Mouse (Mus musculus) midbrain, embryonic 15.5 days (tissue): ENCODE results near the gene Gkn1. TPM values are rescaled to one million over a fixed set of nuclear protein-coding genes. Genes with fewer than 3 reads are reported as not detected.

ENCODE experiments used
- ATAC-seq: fragments of 200-750 bp; cut with Nextera tagmentation; replicated peaks from 2 replicates; pipeline ENCODE4 v1.8.0; 2017; ENCODE audit warnings: moderate TSS enrichment
- H3K27ac ChIP-seq: fragments of 300-500 bp; sonication (generic); 2 replicates; pipeline ENCODE4 v1.5.1; 2015; ENCODE audit warnings: mild to moderate bottlenecking, inconsistent platforms
- H3K27me3 ChIP-seq: fragments of 300-500 bp; sonication (generic); replicated peaks from 2 replicates; pipeline ENCODE4 v1.6.1; 2015; ENCODE audit warnings: inconsistent platforms
- H3K36me3 ChIP-seq: fragments of 300-500 bp; sonication (generic); replicated peaks from 2 replicates; pipeline ENCODE4 v1.6.1; 2015; ENCODE audit warnings: inconsistent platforms
- H3K4me1 ChIP-seq: fragments of 300-500 bp; sonication (generic); 2 replicates; pipeline ENCODE4 v1.6.1; 2015; ENCODE audit warnings: inconsistent platforms
- H3K4me2 ChIP-seq: fragments of 300-500 bp; sonication (generic); 2 replicates; pipeline ENCODE4 v1.6.1; 2015; ENCODE audit warnings: inconsistent platforms, mild to moderate bottlenecking, moderate library complexity
- H3K4me3 ChIP-seq: fragments of 300-500 bp; sonication (generic); 2 replicates; pipeline ENCODE4 v1.5.1; 2015; ENCODE audit warnings: mild to moderate bottlenecking, inconsistent platforms
- H3K9ac ChIP-seq: fragments of 300-500 bp; sonication (generic); 2 replicates; pipeline ENCODE4 v1.6.1; 2015; ENCODE audit warnings: mild to moderate bottlenecking, inconsistent platforms
- H3K9me3 ChIP-seq: fragments of 300-500 bp; sonication (generic); 2 replicates; pipeline ENCODE4 v1.6.1; 2016; ENCODE audit warnings: inconsistent platforms
- WGBS: fragments of 180-500 bp; shearing (Covaris S2); methylation state at CpG from one replicate; pipeline ENCODE4 v1.1.7; 2015; ENCODE audit warnings: mixed read lengths; 5-methylcytosine and 5-hydroxymethylcytosine counted together
- polyA plus RNA-seq: library from polyadenylated mRNA; unstranded; fragments of >200 nt; fragmentation: Nextera tagmentation; extraction: Ambion mirVana; gene quantifications from 2 replicates; pipeline ENCODE4 v1.2.1, GENCODE M21; 2015

Gene Gkn1
- polyA plus RNA-seq, 1 experiment from 2014 or later, result not detected

DNA sequence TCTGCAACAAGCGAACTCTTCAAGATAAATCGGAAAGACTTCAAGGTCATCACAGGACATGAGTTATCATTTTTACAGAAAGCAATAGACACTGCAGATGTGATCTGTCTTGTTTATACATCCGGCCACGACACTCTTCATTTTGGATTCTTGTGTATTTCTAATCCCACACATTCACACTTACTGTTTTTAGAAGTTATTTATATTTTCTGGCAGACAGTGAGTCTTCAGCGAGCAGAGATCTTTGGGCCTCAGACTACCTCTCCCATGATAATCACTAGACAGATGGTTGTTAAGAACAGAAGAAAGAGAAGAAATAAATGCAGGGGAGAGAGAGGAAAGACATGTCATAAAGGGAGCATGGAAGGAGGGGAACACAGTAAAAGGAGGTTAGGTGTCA, 18.5 kb upstream of the Gkn1 start:
- H3K36me3 ChIP-seq, result no peaks in the 10 kb centered on the region
- H3K4me1 ChIP-seq, result no peaks in the 10 kb centered on the region
- H3K9me3 ChIP-seq, result no peaks in the 10 kb centered on the region
- H3K9ac ChIP-seq, result no peak overlapping the region
- no peaks in the 10 kb centered on the region for H3K27me3 ChIP-seq
- WGBS, result 93% methylated on average over 5 of the region's 5 CpGs
- no peak overlapping the region for H3K27ac ChIP-seq
- no peak overlapping the region for H3K4me3 ChIP-seq
- ATAC-seq, result no peak
- no peak overlapping the region for H3K4me2 ChIP-seq

DNA sequence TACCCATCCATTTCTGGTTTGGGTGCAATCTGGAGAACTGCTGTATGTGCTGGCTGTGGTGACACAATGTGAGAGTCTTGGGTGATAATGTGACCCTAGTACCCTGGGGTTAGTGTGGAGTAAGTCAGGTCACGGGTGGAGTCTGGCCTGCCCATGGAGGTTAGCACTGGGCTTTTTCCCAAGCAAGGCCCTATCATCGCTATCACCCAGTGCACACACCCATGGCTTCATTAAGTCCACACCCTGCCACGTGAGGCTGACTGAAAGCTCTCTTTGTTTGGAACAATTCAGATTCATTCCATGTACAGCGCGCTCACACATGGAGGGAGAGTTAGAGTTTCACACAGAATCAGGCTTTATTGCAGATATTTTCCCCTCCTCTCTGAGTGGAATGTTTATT, 3.7 kb upstream of the Gkn1 start:
- Histone ChIP-seq H3K4me1 (no peaks in the 10 kb centered on the region), H3K27ac (no peak overlapping the region), H3K27me3 (no peaks in the 10 kb centered on the region), H3K4me2 (no peak overlapping the region), H3K36me3 (no peaks in the 10 kb centered on the region), H3K9ac (no peak overlapping the region), H3K9me3 (no peaks in the 10 kb centered on the region), H3K4me3 (no peak overlapping the region)
- ATAC-seq, result no peak
- WGBS, result 70% methylated on average over 5 of the region's 5 CpGs

DNA sequence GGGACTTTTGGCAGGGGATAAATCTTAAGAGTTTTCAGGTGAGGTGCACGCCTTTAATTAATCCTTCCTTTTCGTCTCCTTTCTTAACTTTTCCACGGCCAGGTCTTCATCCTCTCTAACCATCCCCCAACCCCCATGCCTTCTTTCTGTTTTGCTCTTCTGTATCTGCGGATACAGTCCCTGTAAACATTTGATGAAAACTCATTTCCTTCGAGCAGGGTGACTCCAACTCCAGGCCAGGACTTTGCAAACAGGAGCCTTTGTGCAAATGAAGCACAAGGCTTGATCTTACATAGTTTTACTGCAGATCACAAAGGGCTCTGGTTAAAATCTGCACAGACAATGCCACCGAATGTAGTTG, 14.8 kb downstream of the Gkn1 start:
- Histone ChIP-seq H3K4me3 (no peak overlapping the region), H3K9ac (no peak overlapping the region), H3K27me3 (no peaks in the 10 kb centered on the region), H3K4me1 (peaks cover 16% of the 10 kb centered on the region), H3K36me3 (no peaks in the 10 kb centered on the region), H3K27ac (no peak overlapping the region), H3K9me3 (no peaks in the 10 kb centered on the region), H3K4me2 (no peak overlapping the region)
- ATAC-seq, result no peak
- WGBS, result 35% methylated on average over 6 of the region's 6 CpGs

DNA sequence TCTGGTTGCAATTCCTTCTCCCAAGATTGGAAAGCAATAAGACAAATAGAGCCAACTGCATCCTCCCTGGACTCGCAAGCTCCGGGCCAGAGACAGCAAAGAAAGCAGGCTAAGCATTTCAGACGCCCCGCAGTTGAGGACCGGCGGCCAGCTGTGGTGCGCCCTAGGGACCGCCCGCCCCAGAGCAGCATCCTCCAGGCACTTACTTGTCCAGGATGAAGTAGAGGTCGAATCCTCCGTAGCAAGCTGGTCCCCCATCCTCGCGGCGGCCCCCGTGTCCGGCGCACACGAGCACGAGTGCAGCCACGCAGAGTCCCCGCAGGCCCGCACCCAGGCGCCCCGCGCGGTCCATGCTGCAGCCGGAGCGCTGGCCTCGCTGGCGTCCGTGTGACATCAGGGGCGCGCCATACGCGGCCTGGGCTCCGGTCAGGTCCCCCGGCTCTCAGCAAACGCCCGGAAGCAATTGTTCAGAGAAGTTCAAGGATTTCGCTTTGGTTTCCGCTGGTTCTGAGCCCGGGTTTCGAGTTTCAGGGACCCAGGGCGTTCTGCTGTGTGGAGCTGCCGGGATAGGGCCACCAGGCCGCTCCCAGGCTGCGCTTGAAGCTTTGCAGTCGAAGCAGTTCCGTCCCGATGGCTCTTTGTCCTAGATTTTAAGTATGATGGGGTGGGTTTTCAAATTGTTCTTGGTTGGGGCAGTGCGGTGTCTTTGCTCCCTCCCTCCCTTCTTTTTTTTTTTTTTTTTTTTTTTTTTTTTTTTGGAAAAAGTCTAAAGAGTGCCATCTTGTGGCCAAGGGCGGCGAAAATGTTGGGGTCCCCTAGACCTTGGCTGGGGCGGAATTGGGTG, 15.4 kb downstream of the Gkn1 start, which contains the start of gene Antxr1:
Gene Antxr1 (minus strand): TSS at position 731 of the 844 bp plus-strand sequence.
- WGBS, result under 1% methylated on average over 54 of the region's 54 CpGs
- ATAC-seq, result peak; percentile 82

DNA sequence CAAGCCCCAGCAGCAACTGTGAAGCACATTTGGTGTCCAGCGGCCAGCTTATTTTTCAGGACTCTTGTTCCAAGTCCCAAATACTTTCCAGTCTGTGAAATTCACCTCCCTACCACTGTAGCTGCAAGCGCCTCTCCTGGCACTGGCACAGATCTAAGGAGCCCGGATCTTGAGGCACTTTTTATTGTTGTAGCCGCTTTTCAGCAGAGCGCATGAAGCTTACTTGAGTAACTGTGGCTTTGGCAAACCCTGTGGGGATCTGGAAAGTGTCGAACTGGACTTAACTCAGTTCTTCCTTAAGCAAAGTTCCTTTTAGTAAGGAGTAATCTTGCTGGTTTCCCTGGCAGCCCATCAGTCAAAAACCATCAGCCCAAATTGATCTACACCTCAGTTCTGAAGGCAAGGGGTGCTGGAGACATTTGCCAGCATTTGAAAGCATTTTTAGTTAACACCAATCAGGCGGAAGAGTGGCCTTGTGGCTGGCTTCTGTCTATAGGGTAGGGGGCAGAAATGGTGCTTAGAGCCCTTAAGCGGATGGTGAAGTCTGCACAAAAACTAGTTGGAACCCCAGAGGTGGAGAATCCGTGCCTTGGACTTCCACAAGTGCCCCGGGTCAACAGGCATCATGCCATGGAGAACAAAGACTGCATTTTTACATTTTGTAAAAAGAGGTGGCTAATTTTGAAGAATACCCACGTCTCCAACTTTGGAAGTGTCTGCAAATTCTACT, 16.2 kb downstream of the Gkn1 start:
- H3K4me3 ChIP-seq, result peak overlapping the region; percentile 57
- H3K36me3 ChIP-seq, result no peaks in the 10 kb centered on the region
- no peak for ATAC-seq
- no peaks in the 10 kb centered on the region for H3K27me3 ChIP-seq
- WGBS, result 5% methylated on average over 11 of the region's 11 CpGs
- H3K9me3 ChIP-seq, result no peaks in the 10 kb centered on the region
- peak overlapping the region; percentile 93 for H3K4me2 ChIP-seq
- H3K9ac ChIP-seq, result peak overlapping the region; percentile 62
- peaks cover 16% of the 10 kb centered on the region for H3K4me1 ChIP-seq
- no peak overlapping the region for H3K27ac ChIP-seq

More for the DNA sequence above, 15.4 kb downstream of the Gkn1 start, which contains the start of gene Antxr1:
- Histone ChIP-seq H3K36me3 (no peaks in the 10 kb centered on the region), H3K27ac (peak within 1 kb of the TSS; percentile 58; the same call in 1 of the 2 replicates), H3K4me3 (peak within 1 kb of the TSS; percentile 57), H3K4me1 (peaks cover 16% of the 10 kb centered on the region), H3K4me2 (peak within 1 kb of the TSS; percentile 93), H3K9ac (peak within 1 kb of the TSS; percentile 62), H3K9me3 (no peaks in the 10 kb centered on the region), H3K27me3 (no peaks in the 10 kb centered on the region)

DNA sequence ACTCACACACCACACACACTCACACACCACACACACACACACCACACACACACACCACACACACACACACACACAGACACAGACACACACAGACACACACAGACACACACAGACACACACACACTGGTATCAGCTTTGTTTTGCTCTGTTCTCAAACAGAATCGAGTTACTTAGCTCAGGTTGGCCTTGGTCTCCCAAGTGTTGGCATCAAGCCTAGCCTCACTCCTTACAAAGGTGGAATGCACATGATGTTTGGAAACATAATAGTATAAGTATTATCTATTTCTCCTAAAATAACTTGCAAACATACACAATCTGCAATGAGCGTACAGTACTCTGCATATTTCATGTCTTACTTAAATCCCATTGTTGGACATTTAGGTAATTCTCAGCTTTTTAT, 18.4 kb downstream of the Gkn1 start:
- Histone ChIP-seq H3K27ac (no peak overlapping the region), H3K9me3 (no peaks in the 10 kb centered on the region), H3K4me3 (no peak overlapping the region), H3K4me1 (peaks cover 16% of the 10 kb centered on the region), H3K36me3 (no peaks in the 10 kb centered on the region), H3K27me3 (no peaks in the 10 kb centered on the region), H3K9ac (no peak overlapping the region), H3K4me2 (no peak overlapping the region)
- 79% methylated on average over 2 of the region's 2 CpGs for WGBS
- ATAC-seq, result no peak

DNA sequence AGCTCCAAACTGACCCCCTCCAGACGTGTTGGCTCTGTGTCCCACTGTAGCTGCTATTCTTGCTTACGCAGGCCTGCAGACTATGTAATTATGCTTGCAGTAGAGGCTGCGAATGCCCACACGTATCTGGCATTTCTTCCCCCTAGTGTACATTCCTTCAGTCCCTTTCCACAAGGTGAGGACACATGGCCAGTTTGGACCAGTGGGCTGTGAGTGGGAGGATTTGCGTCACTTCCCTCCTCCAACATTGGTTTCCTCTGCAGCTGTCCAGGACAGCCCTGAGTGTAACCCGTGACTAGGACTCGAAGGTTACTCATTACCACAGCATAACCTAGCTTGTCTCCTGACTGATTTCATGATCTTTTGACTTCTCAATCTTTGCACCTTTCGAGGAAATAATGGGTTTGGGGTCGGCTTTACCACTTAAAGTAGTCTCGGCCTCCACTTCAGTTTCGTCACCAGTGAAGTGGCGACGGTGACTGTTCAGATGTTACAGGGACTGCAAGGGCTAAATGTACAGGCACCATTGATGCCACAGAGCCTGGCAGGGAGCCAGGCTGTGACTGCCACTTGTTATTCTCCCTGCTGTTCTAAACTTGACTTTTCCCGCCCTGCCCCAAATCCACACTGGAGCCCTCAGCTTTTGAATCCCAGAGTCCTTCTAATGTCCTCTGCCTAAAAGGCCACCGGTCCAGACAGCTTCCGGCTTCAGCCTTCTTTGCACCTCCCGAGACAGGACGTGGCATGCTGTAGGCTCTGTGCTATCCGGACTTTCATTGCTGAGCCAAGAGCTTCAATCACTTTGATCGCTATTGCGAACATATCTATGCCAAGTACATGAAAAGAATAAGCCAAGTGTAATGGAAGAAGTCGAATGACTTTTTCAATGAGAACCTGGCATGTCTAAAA, 22.2 kb downstream of the Gkn1 start:
- no peaks in the 10 kb centered on the region for H3K27me3 ChIP-seq
- no peak for ATAC-seq
- no peaks in the 10 kb centered on the region for H3K9me3 ChIP-seq
- H3K4me2 ChIP-seq, result no peak overlapping the region
- no peak overlapping the region for H3K27ac ChIP-seq
- H3K36me3 ChIP-seq, result no peaks in the 10 kb centered on the region
- no peaks in the 10 kb centered on the region; the same call in 1 of the 2 replicates for H3K4me1 ChIP-seq
- H3K4me3 ChIP-seq, result no peak overlapping the region
- no peak overlapping the region for H3K9ac ChIP-seq
- 79% methylated on average over 22 of the region's 22 CpGs for WGBS

DNA sequence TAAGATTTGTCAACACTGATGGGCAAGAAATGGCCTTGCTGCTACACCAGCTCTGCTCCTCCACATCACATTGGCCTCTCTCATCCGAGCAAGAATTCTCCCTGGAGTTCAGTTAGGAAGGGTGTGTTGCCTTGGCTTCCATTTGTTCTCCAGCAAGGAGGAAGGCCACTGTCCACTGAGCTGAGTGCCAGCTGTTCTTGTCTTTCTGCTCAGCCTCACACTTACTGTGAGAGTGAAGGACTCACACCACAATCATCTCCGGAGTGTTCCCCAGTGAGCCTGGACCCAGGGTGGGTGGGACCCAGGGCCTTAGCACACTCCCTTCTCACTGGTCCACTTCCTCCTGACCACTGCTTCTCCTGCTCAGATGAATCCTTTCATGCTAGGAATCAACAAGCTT, 23.8 kb downstream of the Gkn1 start:
- WGBS, result 94% methylated on average over 2 of the region's 2 CpGs
- no peaks in the 10 kb centered on the region for H3K9me3 ChIP-seq
- no peak overlapping the region for H3K4me3 ChIP-seq
- H3K27me3 ChIP-seq, result no peaks in the 10 kb centered on the region
- H3K36me3 ChIP-seq, result no peaks in the 10 kb centered on the region
- ATAC-seq, result no peak
- no peak overlapping the region for H3K9ac ChIP-seq
- no peaks in the 10 kb centered on the region; the same call in 1 of the 2 replicates for H3K4me1 ChIP-seq
- no peak overlapping the region for H3K27ac ChIP-seq
- H3K4me2 ChIP-seq, result no peak overlapping the region

DNA sequence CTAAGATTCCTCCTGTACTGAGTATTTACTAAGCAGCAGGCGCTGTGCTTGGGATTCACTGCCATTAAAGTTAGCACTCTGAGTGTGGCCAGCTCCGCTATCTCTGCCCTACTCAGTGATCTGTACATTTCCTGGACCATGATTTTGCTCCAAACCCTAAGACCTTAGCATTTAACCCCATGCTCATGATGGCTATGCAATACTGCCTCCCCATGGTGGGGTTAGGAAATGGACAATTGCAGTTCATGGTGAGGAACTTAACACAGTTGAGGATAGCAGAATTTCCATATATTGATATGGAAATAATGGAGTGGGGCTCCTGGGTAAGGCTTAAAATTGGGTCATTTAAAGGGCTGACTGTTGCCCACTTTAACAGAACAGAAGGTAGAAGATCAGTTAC, 27.4 kb downstream of the Gkn1 start:
- H3K27ac ChIP-seq, result no peak overlapping the region
- no peak overlapping the region for H3K4me2 ChIP-seq
- H3K4me1 ChIP-seq, result no peaks in the 10 kb centered on the region
- no peak overlapping the region for H3K4me3 ChIP-seq
- H3K9me3 ChIP-seq, result no peaks in the 10 kb centered on the region
- no peaks in the 10 kb centered on the region for H3K27me3 ChIP-seq
- no peaks in the 10 kb centered on the region for H3K36me3 ChIP-seq
- no peak for ATAC-seq
- H3K9ac ChIP-seq, result no peak overlapping the region
- 93% methylated on average over 2 of the region's 2 CpGs for WGBS

DNA sequence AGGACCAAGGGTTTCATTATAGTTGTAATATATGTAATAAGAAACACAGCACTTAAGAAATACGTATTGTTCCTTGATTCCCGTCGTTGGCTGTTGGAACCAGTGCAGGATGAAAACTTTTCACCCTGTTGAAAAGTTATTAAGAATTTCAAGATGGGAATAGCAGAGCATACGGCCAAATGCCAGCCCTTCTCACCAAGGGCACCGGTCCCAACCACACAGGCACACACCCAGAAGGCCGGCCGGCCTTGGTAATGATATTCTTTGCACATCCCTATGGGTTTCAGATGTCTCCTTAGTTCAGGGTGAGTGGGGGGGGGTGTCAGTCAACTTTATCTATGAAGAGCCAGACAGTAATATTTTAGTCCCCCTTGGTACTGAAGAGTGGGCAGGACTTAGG, 32.1 kb downstream of the Gkn1 start:
- ATAC-seq, result no peak
- WGBS, result 97% methylated on average over 7 of the region's 7 CpGs

DNA sequence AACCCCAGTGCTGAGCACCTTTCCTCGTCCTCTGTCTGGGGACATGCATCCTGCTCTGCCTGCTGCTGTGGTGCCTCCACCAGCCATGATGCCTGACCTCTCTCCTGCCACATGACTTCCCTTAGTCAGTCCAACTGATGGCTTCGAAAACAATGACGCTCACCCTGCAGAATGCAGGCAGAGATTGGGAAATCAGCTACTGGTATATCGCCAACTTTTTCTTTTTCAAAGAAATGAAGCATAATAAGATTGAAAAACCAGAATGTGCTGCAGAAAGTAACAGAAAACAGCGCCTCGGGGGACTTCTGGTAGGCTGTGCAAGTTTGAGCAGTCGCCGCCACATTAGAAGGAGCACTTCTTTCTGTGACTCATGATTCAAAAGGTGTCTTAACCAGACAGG, 33.8 kb downstream of the Gkn1 start:
- H3K9ac ChIP-seq, result no peak overlapping the region
- no peak overlapping the region for H3K4me2 ChIP-seq
- no peak overlapping the region for H3K4me3 ChIP-seq
- no peak for ATAC-seq
- no peaks in the 10 kb centered on the region for H3K4me1 ChIP-seq
- H3K27me3 ChIP-seq, result no peaks in the 10 kb centered on the region
- WGBS, result 81% methylated on average over 8 of the region's 8 CpGs
- no peak overlapping the region for H3K27ac ChIP-seq
- no peaks in the 10 kb centered on the region for H3K36me3 ChIP-seq
- H3K9me3 ChIP-seq, result no peaks in the 10 kb centered on the region

More for the DNA sequence above, 32.1 kb downstream of the Gkn1 start:
- H3K27ac ChIP-seq, result no peak overlapping the region
- no peak overlapping the region for H3K4me3 ChIP-seq
- H3K36me3 ChIP-seq, result no peaks in the 10 kb centered on the region
- no peaks in the 10 kb centered on the region for H3K27me3 ChIP-seq
- H3K4me2 ChIP-seq, result no peak overlapping the region
- no peaks in the 10 kb centered on the region for H3K4me1 ChIP-seq
- H3K9me3 ChIP-seq, result no peaks in the 10 kb centered on the region
- H3K9ac ChIP-seq, result no peak overlapping the region

DNA sequence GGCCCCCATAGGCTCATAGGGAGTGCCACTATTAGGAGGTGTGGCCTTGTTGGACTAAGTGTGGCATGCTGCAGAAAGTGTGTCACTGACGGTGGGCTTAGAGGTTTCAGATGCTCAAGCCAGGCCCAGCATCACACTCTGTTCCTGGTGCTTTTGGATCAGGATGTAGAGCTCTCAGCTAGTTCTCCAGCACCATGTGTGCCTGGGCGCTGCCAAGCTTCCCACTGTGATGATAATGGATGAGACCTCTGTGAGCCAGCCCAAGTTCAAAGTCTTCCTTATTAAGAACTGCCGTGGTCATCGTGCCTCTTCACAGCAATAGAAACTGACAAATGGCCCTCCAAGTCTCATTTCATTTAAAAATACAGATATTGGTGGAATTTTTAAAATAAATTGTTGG, 38.0 kb downstream of the Gkn1 start:
- H3K27me3 ChIP-seq, result no peaks in the 10 kb centered on the region
- no peak for ATAC-seq
- H3K4me2 ChIP-seq, result no peak overlapping the region
- H3K4me3 ChIP-seq, result no peak overlapping the region
- H3K9ac ChIP-seq, result no peak overlapping the region
- no peak overlapping the region for H3K27ac ChIP-seq
- no peaks in the 10 kb centered on the region for H3K4me1 ChIP-seq
- H3K9me3 ChIP-seq, result no peaks in the 10 kb centered on the region
- H3K36me3 ChIP-seq, result no peaks in the 10 kb centered on the region
- 78% methylated on average over 4 of the region's 4 CpGs for WGBS
